Mouse (Mus musculus): ENCODE data around the gene Gm11938. TPM values are rescaled to one million over a fixed set of nuclear protein-coding genes. Genes with fewer than 3 reads are reported as not detected.
A peak's percentile ranks its signal among the peaks of the same experiment; 100 is the strongest.

Gene Gm11938
- polyA plus RNA-seq, 1 experiment, result not detected

- TF ChIP-seq CTCF (IDR thresholded peaks at IDR 0.05; ENCODE audit: borderline replicate concordance, insufficient read depth, low read depth, low read length) (no peak), POLR2A (IDR thresholded peaks at IDR 0.05; ENCODE audit: borderline replicate concordance, insufficient read depth, low read length) (no peak)
These were observed 12.1 kb downstream of the Gm11938 start, which contains the start of gene Krtap1-3 for GRCm38 (mm10) chr11:99590981-99591380. Gene Krtap1-3, minus strand, starts transcription at chr11:99591339.

GRCm38 (mm10) chr11:99585096-99585495, 18.0 kb downstream of the Gm11938 start:
- H3K27me3 ChIP-seq (ENCODE audit: control insufficient read depth, insufficient read depth, low read length), result no peaks in the 10 kb centered on the region
- TF ChIP-seq POLR2A (IDR thresholded peaks at IDR 0.05; ENCODE audit: borderline replicate concordance, insufficient read depth, low read length), result no peak
- TF ChIP-seq CTCF (IDR thresholded peaks at IDR 0.05; ENCODE audit: borderline replicate concordance, insufficient read depth, low read depth, low read length), result no peak
- H3K27ac ChIP-seq (ENCODE audit: insufficient read depth, low read length), result no peak overlapping the region
- DNase-seq, result no peak
- WGBS, result 78% methylated on average over 7 of the region's 7 CpGs
- no peak overlapping the region for H3K4me3 ChIP-seq (replicated peaks; ENCODE audit: insufficient read depth, low read depth, low read length)
- no peaks in the 10 kb centered on the region for H3K4me1 ChIP-seq (ENCODE audit: control insufficient read depth, insufficient read depth, low read length)

More at GRCm38 (mm10) chr11:99590981-99591380, 12.1 kb downstream of the Gm11938 start, which contains the start of gene Krtap1-3:
- no peak for DNase-seq
- WGBS, result 71% methylated on average over 6 of the region's 6 CpGs
- Histone ChIP-seq H3K4me3 (replicated peaks; ENCODE audit: insufficient read depth, low read depth, low read length) (no peak within 1 kb of the TSS), H3K27me3 (ENCODE audit: control insufficient read depth, insufficient read depth, low read length) (no peaks in the 10 kb centered on the region), H3K27ac (ENCODE audit: insufficient read depth, low read length) (no peak within 1 kb of the TSS), H3K4me1 (ENCODE audit: control insufficient read depth, insufficient read depth, low read length) (no peaks in the 10 kb centered on the region)

- Histone ChIP-seq H3K4me1 (ENCODE audit: control insufficient read depth, insufficient read depth, low read length) (no peaks in the 10 kb centered on the region), H3K27ac (ENCODE audit: insufficient read depth, low read length) (no peak within 1 kb of the TSS), H3K27me3 (ENCODE audit: control insufficient read depth, insufficient read depth, low read length) (no peaks in the 10 kb centered on the region), H3K4me3 (replicated peaks; ENCODE audit: insufficient read depth, low read depth, low read length) (no peak within 1 kb of the TSS)
- WGBS, result 72% methylated on average over 5 of the region's 5 CpGs
- TF ChIP-seq CTCF (IDR thresholded peaks at IDR 0.05; ENCODE audit: borderline replicate concordance, insufficient read depth, low read depth, low read length), result no peak
- TF ChIP-seq POLR2A (IDR thresholded peaks at IDR 0.05; ENCODE audit: borderline replicate concordance, insufficient read depth, low read length), result no peak
- no peak for DNase-seq
These were observed 19.8 kb downstream of the Gm11938 start, which contains the start of gene Krtap1-4 for GRCm38 (mm10) chr11:99583245-99583704. Gene Krtap1-4, minus strand, starts transcription at chr11:99583654.

DNA sequence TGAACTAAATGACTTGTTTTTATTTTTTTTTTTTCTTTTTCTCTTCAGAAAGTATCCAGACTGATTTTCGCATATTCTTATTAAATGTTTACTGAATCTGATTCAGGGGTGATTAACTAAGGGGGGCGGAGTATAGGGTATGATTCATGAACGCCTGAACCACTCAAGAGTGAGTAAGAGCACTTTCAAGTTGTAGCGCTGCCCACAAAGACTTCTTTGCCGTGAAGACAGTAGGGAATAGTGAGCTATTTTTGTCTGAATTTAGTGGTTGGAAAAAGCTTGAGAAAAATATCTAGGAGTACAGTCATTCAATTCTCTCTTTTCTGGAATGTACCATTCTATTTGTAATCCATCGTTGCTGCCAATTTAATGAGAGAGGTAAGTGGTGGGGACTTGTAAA, 21.5 kb downstream of the Gm11938 start:
- 83% methylated on average over 6 of the region's 6 CpGs for WGBS
- H3K4me1 ChIP-seq (ENCODE audit: control insufficient read depth, insufficient read depth, low read length), result no peaks in the 10 kb centered on the region
- TF ChIP-seq CTCF (IDR thresholded peaks at IDR 0.05; ENCODE audit: borderline replicate concordance, insufficient read depth, low read depth, low read length) (no peak), POLR2A (IDR thresholded peaks at IDR 0.05; ENCODE audit: borderline replicate concordance, insufficient read depth, low read length) (no peak)
- no peak for DNase-seq
- no peak overlapping the region for H3K4me3 ChIP-seq (replicated peaks; ENCODE audit: insufficient read depth, low read depth, low read length)
- H3K27ac ChIP-seq (ENCODE audit: insufficient read depth, low read length), result no peak overlapping the region
- H3K27me3 ChIP-seq (ENCODE audit: control insufficient read depth, insufficient read depth, low read length), result no peaks in the 10 kb centered on the region

GRCm38 (mm10) chr11:99581051-99581450, 22.1 kb downstream of the Gm11938 start:
- 92% methylated on average over 5 of the region's 5 CpGs for WGBS
- no peak overlapping the region for H3K4me3 ChIP-seq (replicated peaks; ENCODE audit: insufficient read depth, low read depth, low read length)
- H3K27ac ChIP-seq (ENCODE audit: insufficient read depth, low read length), result no peak overlapping the region
- TF ChIP-seq CTCF (IDR thresholded peaks at IDR 0.05; ENCODE audit: borderline replicate concordance, insufficient read depth, low read depth, low read length) (no peak), POLR2A (IDR thresholded peaks at IDR 0.05; ENCODE audit: borderline replicate concordance, insufficient read depth, low read length) (no peak)
- no peak for DNase-seq
- H3K4me1 ChIP-seq (ENCODE audit: control insufficient read depth, insufficient read depth, low read length), result no peaks in the 10 kb centered on the region
- H3K27me3 ChIP-seq (ENCODE audit: control insufficient read depth, insufficient read depth, low read length), result no peaks in the 10 kb centered on the region

DNA sequence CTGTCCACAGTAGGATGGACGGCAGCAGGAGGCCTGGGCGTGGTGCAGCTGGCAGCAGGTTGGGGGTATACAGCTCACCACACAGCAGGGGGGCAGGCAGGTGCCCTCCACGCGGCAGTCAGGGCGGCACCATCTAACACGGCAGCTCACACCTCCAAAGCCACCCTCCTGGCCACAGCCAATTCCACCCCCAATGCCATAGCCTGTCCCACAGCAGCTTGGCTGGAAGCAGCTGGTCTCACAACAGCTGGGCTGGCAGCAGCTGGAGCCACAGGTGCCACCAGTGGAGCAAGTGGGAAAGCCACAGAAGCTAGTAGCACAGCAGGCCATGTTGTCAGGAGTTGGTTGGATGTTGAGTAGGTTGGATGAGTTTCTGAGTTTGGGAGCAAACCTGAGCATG, 22.5 kb downstream of the Gm11938 start, which contains the start of gene Krtap1-5:
TSS of gene Krtap1-5 (minus strand) at position 381 of the 400 bp plus-strand sequence.
- TF ChIP-seq POLR2A (IDR thresholded peaks at IDR 0.05; ENCODE audit: borderline replicate concordance, insufficient read depth, low read length), result no peak
- TF ChIP-seq CTCF (IDR thresholded peaks at IDR 0.05; ENCODE audit: borderline replicate concordance, insufficient read depth, low read depth, low read length), result no peak
- Histone ChIP-seq H3K27ac (ENCODE audit: insufficient read depth, low read length) (no peak within 1 kb of the TSS), H3K27me3 (ENCODE audit: control insufficient read depth, insufficient read depth, low read length) (no peaks in the 10 kb centered on the region), H3K4me1 (ENCODE audit: control insufficient read depth, insufficient read depth, low read length) (no peaks in the 10 kb centered on the region), H3K4me3 (replicated peaks; ENCODE audit: insufficient read depth, low read depth, low read length) (no peak within 1 kb of the TSS)
- WGBS, result 84% methylated on average over 6 of the region's 6 CpGs
- DNase-seq, result no peak

DNA sequence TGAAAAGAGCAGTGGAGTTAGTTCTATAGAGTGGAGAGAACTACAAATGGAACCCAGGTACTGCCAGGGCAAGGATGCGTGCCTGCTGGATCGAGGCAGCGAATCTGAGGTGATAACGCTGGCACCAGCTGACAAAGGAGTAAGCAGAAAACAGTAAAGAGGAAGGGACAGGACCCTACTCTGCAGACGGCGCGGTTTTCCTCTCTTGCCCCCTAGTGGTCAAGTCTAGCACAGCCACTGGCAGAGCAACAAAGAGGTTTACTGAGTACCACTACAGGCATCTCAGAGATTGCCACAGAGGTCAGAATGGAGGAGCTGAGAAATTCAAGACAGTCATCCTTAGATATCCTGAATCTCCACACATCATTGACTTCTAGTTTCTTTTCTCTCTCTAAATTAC, 29.0 kb downstream of the Gm11938 start:
- WGBS, result 4% methylated on average over 7 of the region's 7 CpGs
- TF ChIP-seq POLR2A (IDR thresholded peaks at IDR 0.05; ENCODE audit: borderline replicate concordance, insufficient read depth, low read length), result no peak
- TF ChIP-seq CTCF (IDR thresholded peaks at IDR 0.05; ENCODE audit: borderline replicate concordance, insufficient read depth, low read depth, low read length), result peak; percentile 70
- Histone ChIP-seq H3K27me3 (ENCODE audit: control insufficient read depth, insufficient read depth, low read length) (no peaks in the 10 kb centered on the region), H3K27ac (ENCODE audit: insufficient read depth, low read length) (no peak overlapping the region), H3K4me1 (ENCODE audit: control insufficient read depth, insufficient read depth, low read length) (peaks cover 2% of the 10 kb centered on the region), H3K4me3 (replicated peaks; ENCODE audit: insufficient read depth, low read depth, low read length) (no peak overlapping the region)
- DNase-seq, result peak; percentile 38 to 56

GRCm38 (mm10) chr11:99573164-99573563, 29.9 kb downstream of the Gm11938 start:
- TF ChIP-seq POLR2A (IDR thresholded peaks at IDR 0.05; ENCODE audit: borderline replicate concordance, insufficient read depth, low read length), result no peak
- TF ChIP-seq CTCF (IDR thresholded peaks at IDR 0.05; ENCODE audit: borderline replicate concordance, insufficient read depth, low read depth, low read length), result no peak
- peaks cover 2% of the 10 kb centered on the region for H3K4me1 ChIP-seq (ENCODE audit: control insufficient read depth, insufficient read depth, low read length)
- H3K27me3 ChIP-seq (ENCODE audit: control insufficient read depth, insufficient read depth, low read length), result no peaks in the 10 kb centered on the region
- no peak overlapping the region for H3K4me3 ChIP-seq (replicated peaks; ENCODE audit: insufficient read depth, low read depth, low read length)
- DNase-seq, result no peak
- H3K27ac ChIP-seq (ENCODE audit: insufficient read depth, low read length), result no peak overlapping the region
- 43% methylated on average over 4 of the region's 4 CpGs for WGBS

Data from cerebellum, adult 2 months (tissue).